In genomic region chr4:8957023-8957343, GRCm38 (mm10) we compare ENCODE assay signal across 14 mouse cellular contexts.
A peak's percentile ranks its signal among the peaks of the same experiment; 100 is the strongest.
DNase-seq lines count a peak whose midpoint lies in the region; ATAC-seq lines count a peak whose summit lies in the region.
"Had no signal": no experiment of that assay in that cellular context is flagged by ENCODE, and none has a peak within 500 bp of the region (broad histone marks: within the 10 kb centered on the region; RNA-seq: fewer than 3 reads in every experiment).

No protein-coding gene starts in this region.

- no peak for ATAC-seq in forebrain, embryonic 16.5 days
- ATAC-seq in hindbrain, embryonic 14.5 days (ENCODE audit: low FRiP score): 0 out of 2 replicates have a peak, but pooled peaks have one; percentile 29
- peak; percentile 65 for ATAC-seq in midbrain, embryonic 16.5 days
- ATAC-seq in megakaryocyte progenitor cell, adult 5-6 weeks (replicated peaks; ENCODE audit: poor library complexity): no peak

- H3K9me3 ChIP-seq in forebrain, embryonic 10.5 days: peaks cover 5% of the 10 kb centered on the region; the same call in 1 of the 2 replicates
- no peaks in the 10 kb centered on the region for H3K9me3 ChIP-seq in forebrain, embryonic 16.5 days (ENCODE audit: control insufficient read depth, low read length)
- H3K9me3 ChIP-seq in embryonic facial prominence, embryonic 10.5 days: no peaks in the 10 kb centered on the region; the same call in 1 of the 2 replicates
- H3K9me3 ChIP-seq in hindbrain, embryonic 14.5 days (ENCODE audit: control insufficient read depth, low read length): no peaks in the 10 kb centered on the region
- no peaks in the 10 kb centered on the region for H3K9me3 ChIP-seq in midbrain, embryonic 16.5 days (replicated peaks; ENCODE audit: control insufficient read depth, low read length, poor library complexity, severe bottlenecking)
- H3K9me3 ChIP-seq: embryonic facial prominence, embryonic 13.5 days had no signal

- DNase-seq in forebrain, embryonic 10.5 days (ENCODE audit: extremely low spot score, low spot score): no peak
- peak; percentile 24 for DNase-seq in embryonic facial prominence, embryonic 10.5 days (ENCODE audit: low spot score)
- DNase-seq in hindbrain, embryonic 14.5 days (ENCODE audit: low spot score): no peak
- no peak for DNase-seq in kidney, adult 9 months
- DNase-seq in gastrocnemius, postnatal 4 days (ENCODE audit: low spot score in 2 of 2): no peak
- DNase-seq: cerebellum, adult 18-20 months; gastrocnemius, postnatal 10 days; heart, postnatal 36 days; lung, postnatal 36 days; right cerebral cortex, postnatal 25 days had no signal

- no peaks in the 10 kb centered on the region for H3K27me3 ChIP-seq in forebrain, embryonic 10.5 days (ENCODE audit: poor library complexity, severe bottlenecking)
- H3K27me3 ChIP-seq in forebrain, embryonic 16.5 days (replicated peaks; ENCODE audit: control insufficient read depth, insufficient read depth, low read length): no peaks in the 10 kb centered on the region
- H3K27me3 ChIP-seq in embryonic facial prominence, embryonic 10.5 days (replicated peaks; ENCODE audit: low read depth, poor library complexity, severe bottlenecking): no peaks in the 10 kb centered on the region
- H3K27me3 ChIP-seq in hindbrain, embryonic 14.5 days (ENCODE audit: control insufficient read depth, insufficient read depth, low read length): no peaks in the 10 kb centered on the region
- no peaks in the 10 kb centered on the region for H3K27me3 ChIP-seq in midbrain, embryonic 16.5 days (ENCODE audit: control insufficient read depth, insufficient read depth, low read depth, low read length)
- H3K27me3 ChIP-seq: embryonic facial prominence, embryonic 13.5 days had no signal

- H3K9ac ChIP-seq in forebrain, embryonic 16.5 days (replicated peaks; ENCODE audit: low read depth, low read length): no peak overlapping the region
- peak overlapping the region; percentile 31; the same call in 1 of the 2 replicates for H3K9ac ChIP-seq in hindbrain, embryonic 14.5 days
- no peak overlapping the region for H3K9ac ChIP-seq in midbrain, embryonic 16.5 days (ENCODE audit: low read depth, low read length)
- H3K9ac ChIP-seq: embryonic facial prominence, embryonic 13.5 days had no signal

- no peak overlapping the region for H3K4me2 ChIP-seq in forebrain, embryonic 16.5 days (ENCODE audit: low read length)
- H3K4me2 ChIP-seq in hindbrain, embryonic 14.5 days (replicated peaks): no peak overlapping the region
- H3K4me2 ChIP-seq in midbrain, embryonic 16.5 days (ENCODE audit: low read length): no peak overlapping the region
- H3K4me2 ChIP-seq: embryonic facial prominence, embryonic 13.5 days had no signal

- H3K27ac ChIP-seq in forebrain, embryonic 10.5 days: peak overlapping the region; percentile 75; the same call in 1 of the 2 replicates
- no peak overlapping the region for H3K27ac ChIP-seq in forebrain, embryonic 16.5 days (ENCODE audit: low read length)
- peak overlapping the region; percentile 41; the same call in 1 of the 2 replicates for H3K27ac ChIP-seq in embryonic facial prominence, embryonic 10.5 days (replicated peaks)
- H3K27ac ChIP-seq in hindbrain, embryonic 14.5 days: peak overlapping the region; percentile 17; the same call in 1 of the 2 replicates
- H3K27ac ChIP-seq in midbrain, embryonic 16.5 days (ENCODE audit: low read length): no peak overlapping the region

- WGBS in forebrain, embryonic 10.5 days: 60% methylated on average over 5 of the region's 5 CpGs
- 57% methylated on average over 5 of the region's 5 CpGs for WGBS in forebrain, embryonic 16.5 days
- WGBS in embryonic facial prominence, embryonic 10.5 days: 56% methylated on average over 5 of the region's 5 CpGs
- 35% methylated on average over 5 of the region's 5 CpGs for WGBS in hindbrain, embryonic 14.5 days
- 26% methylated on average over 5 of the region's 5 CpGs for WGBS in midbrain, embryonic 16.5 days

- peaks cover 38% of the 10 kb centered on the region for H3K4me1 ChIP-seq in forebrain, embryonic 10.5 days
- H3K4me1 ChIP-seq in forebrain, embryonic 16.5 days (replicated peaks; ENCODE audit: control insufficient read depth, insufficient read depth, low read length): peaks cover 40% of the 10 kb centered on the region
- H3K4me1 ChIP-seq in embryonic facial prominence, embryonic 10.5 days: peaks cover 50% of the 10 kb centered on the region
- H3K4me1 ChIP-seq in hindbrain, embryonic 14.5 days (replicated peaks; ENCODE audit: control insufficient read depth, insufficient read depth, low read length): peaks cover 27% of the 10 kb centered on the region
- peaks cover 24% of the 10 kb centered on the region for H3K4me1 ChIP-seq in midbrain, embryonic 16.5 days (ENCODE audit: control insufficient read depth, insufficient read depth, low read length)

- no peaks in the 10 kb centered on the region for H3K36me3 ChIP-seq in forebrain, embryonic 10.5 days (replicated peaks)
- H3K36me3 ChIP-seq in forebrain, embryonic 16.5 days (ENCODE audit: control insufficient read depth, insufficient read depth): no peaks in the 10 kb centered on the region
- H3K36me3 ChIP-seq in embryonic facial prominence, embryonic 10.5 days (replicated peaks): no peaks in the 10 kb centered on the region
- no peaks in the 10 kb centered on the region for H3K36me3 ChIP-seq in hindbrain, embryonic 14.5 days (replicated peaks; ENCODE audit: control insufficient read depth, insufficient read depth)
- H3K36me3 ChIP-seq in midbrain, embryonic 16.5 days (ENCODE audit: control insufficient read depth, insufficient read depth, low read length): no peaks in the 10 kb centered on the region
- H3K36me3 ChIP-seq: embryonic facial prominence, embryonic 13.5 days had no signal

- no peak overlapping the region for H3K4me3 ChIP-seq in forebrain, embryonic 10.5 days
- H3K4me3 ChIP-seq in forebrain, embryonic 16.5 days (replicated peaks; ENCODE audit: low read length): no peak overlapping the region
- no peak overlapping the region for H3K4me3 ChIP-seq in embryonic facial prominence, embryonic 10.5 days
- H3K4me3 ChIP-seq in hindbrain, embryonic 14.5 days (replicated peaks; ENCODE audit: low read length): no peak overlapping the region
- H3K4me3 ChIP-seq in midbrain, embryonic 16.5 days (ENCODE audit: low read depth, low read length): no peak overlapping the region
- H3K4me3 ChIP-seq: embryonic facial prominence, embryonic 13.5 days had no signal

Comparison
In these comparisons a context has a peak if more than half of its experiments do, and no peak if none do; other contexts are left out.
1. H3K27ac ChIP-seq: peak in forebrain, embryonic 10.5 days (single experiment), embryonic facial prominence, embryonic 10.5 days (single experiment) and hindbrain, embryonic 14.5 days (single experiment); none in forebrain, embryonic 16.5 days (single experiment) and midbrain, embryonic 16.5 days (single experiment).
2. ATAC-seq: peak in hindbrain, embryonic 14.5 days (single experiment) and midbrain, embryonic 16.5 days (single experiment); none in forebrain, embryonic 16.5 days (single experiment) and megakaryocyte progenitor cell, adult 5-6 weeks (single experiment).